Mouse (Mus musculus): ENCODE results near the gene Orai1.

DNA sequence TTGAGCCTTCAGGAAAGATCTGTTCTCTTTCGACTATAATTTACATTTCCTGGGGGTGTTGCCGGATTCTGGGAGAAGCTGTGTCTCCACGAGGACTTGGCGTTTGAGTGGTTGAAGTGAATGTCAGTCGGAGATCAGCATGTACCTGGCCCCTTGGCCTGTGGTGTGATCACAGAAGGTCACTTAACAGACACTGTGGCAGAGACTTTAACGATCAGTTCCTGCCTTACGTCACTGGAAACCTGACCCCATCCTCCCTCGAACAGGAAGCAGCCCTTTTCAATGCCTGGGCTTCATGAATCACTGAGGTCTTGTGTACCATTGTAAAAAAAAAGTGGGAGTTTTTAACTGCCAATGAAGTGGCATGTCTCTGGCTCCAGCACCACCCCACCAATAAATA lies 65.2 kb downstream of the Orai1 start:
- TF ChIP-seq CTCF (IDR thresholded peaks at IDR 0.05; ENCODE audit: low read depth, low read length) (no peak), POLR2A (IDR thresholded peaks at IDR 0.05; ENCODE audit: borderline replicate concordance, low read depth, low read length) (no peak)
